In the genomic region with DNA sequence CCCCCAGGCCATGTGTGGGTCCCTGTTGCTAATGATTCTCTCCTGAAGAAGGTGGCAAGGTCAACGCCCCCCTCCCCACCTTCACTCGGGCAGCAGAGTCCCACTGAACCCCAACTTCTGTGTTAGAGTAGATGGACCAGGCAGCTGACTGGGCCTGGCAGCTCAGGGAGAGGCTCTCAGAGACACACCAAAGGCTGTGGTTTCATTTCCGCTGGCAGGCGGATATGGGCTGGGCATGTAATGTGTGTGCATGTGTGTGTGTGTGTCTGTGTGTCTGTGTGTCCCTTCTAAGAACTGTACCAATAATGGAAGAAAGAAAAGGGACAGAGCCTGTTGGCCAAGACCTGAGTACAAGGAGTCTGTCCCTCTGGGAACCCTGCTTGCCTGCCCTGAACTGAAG, we compare ENCODE assay signal across 13 mouse cellular contexts. TPM values are rescaled to one million over a fixed set of nuclear protein-coding genes. Genes with fewer than 3 reads are reported as not detected.
DNase-seq lines count a peak whose midpoint lies in the region; ATAC-seq and TF ChIP-seq lines count a peak whose summit lies in the region.
"Had no signal": no experiment of that assay in that cellular context is flagged by ENCODE, and none has a peak within 500 bp of the region (broad histone marks: within the 10 kb centered on the region; RNA-seq: fewer than 3 reads in every experiment).

No protein-coding gene starts in this region.

- no peaks in the 10 kb centered on the region for H3K9me3 ChIP-seq in hindbrain, embryonic 14.5 days (ENCODE audit: control insufficient read depth, low read length)
- no peaks in the 10 kb centered on the region for H3K9me3 ChIP-seq in hindbrain, embryonic 11.5 days (ENCODE audit: control insufficient read depth, low read length)
- H3K9me3 ChIP-seq in hindbrain, postnatal 0 days (ENCODE audit: low read length): no peaks in the 10 kb centered on the region
- H3K9me3 ChIP-seq in intestine, embryonic 16.5 days (ENCODE audit: control insufficient read depth, low read length): no peaks in the 10 kb centered on the region
- H3K9me3 ChIP-seq: limb, embryonic 12.5 days had no signal

- no peak overlapping the region for H3K4me3 ChIP-seq in hindbrain, embryonic 14.5 days (replicated peaks; ENCODE audit: low read length)
- no peak overlapping the region for H3K4me3 ChIP-seq in hindbrain, embryonic 11.5 days (ENCODE audit: low read depth, low read length)
- no peak overlapping the region for H3K4me3 ChIP-seq in hindbrain, postnatal 0 days (ENCODE audit: low read length)
- H3K4me3 ChIP-seq in intestine, embryonic 16.5 days (ENCODE audit: low read length): no peak overlapping the region
- no peak overlapping the region for H3K4me3 ChIP-seq in cerebellum, adult 2 months (replicated peaks; ENCODE audit: insufficient read depth, low read depth, low read length)
- H3K4me3 ChIP-seq: limb, embryonic 12.5 days; myocyte had no signal

- peaks cover 59% of the 10 kb centered on the region for H3K4me1 ChIP-seq in hindbrain, embryonic 14.5 days (replicated peaks; ENCODE audit: control insufficient read depth, insufficient read depth, low read length)
- peaks cover 7% of the 10 kb centered on the region for H3K4me1 ChIP-seq in hindbrain, embryonic 11.5 days (replicated peaks; ENCODE audit: control insufficient read depth, insufficient read depth, low read length)
- 0 out of 2 replicates have a peak, but pooled peaks cover 5% of the 10 kb centered on the region for H3K4me1 ChIP-seq in hindbrain, postnatal 0 days (ENCODE audit: insufficient read depth, low read length)
- peaks cover 11% of the 10 kb centered on the region for H3K4me1 ChIP-seq in intestine, embryonic 16.5 days (ENCODE audit: control insufficient read depth, insufficient read depth, low read length)
- no peaks in the 10 kb centered on the region for H3K4me1 ChIP-seq in cerebellum, adult 2 months (ENCODE audit: control insufficient read depth, insufficient read depth, low read length)

- no peak for ATAC-seq in hindbrain, embryonic 14.5 days (ENCODE audit: low FRiP score)
- ATAC-seq in hindbrain, embryonic 11.5 days (ENCODE audit: low FRiP score): no peak
- ATAC-seq in hindbrain, postnatal 0 days: no peak
- no peak for ATAC-seq in intestine, embryonic 16.5 days

- no peak for TF ChIP-seq CTCF in hindbrain, postnatal 0 days (IDR thresholded peaks at IDR 0.05; ENCODE audit: low read depth)
- no peak for TF ChIP-seq CTCF in cerebellum, adult 2 months (IDR thresholded peaks at IDR 0.05; ENCODE audit: borderline replicate concordance, insufficient read depth, low read depth, low read length)

- H3K4me2 ChIP-seq in hindbrain, embryonic 14.5 days (replicated peaks): peak overlapping the region; percentile 81
- H3K4me2 ChIP-seq in hindbrain, embryonic 11.5 days (replicated peaks; ENCODE audit: low read depth, low read length): no peak overlapping the region
- 0 out of 2 replicates have a peak overlapping the region, but pooled peaks have one; percentile 10 for H3K4me2 ChIP-seq in hindbrain, postnatal 0 days (ENCODE audit: low read depth, low read length)
- no peak overlapping the region for H3K4me2 ChIP-seq in intestine, embryonic 16.5 days (ENCODE audit: low read depth, low read length)
- H3K4me2 ChIP-seq: limb, embryonic 12.5 days had no signal

- 67% methylated on average over 4 of the region's 4 CpGs for WGBS in hindbrain, embryonic 14.5 days
- 78% methylated on average over 4 of the region's 4 CpGs for WGBS in hindbrain, embryonic 11.5 days
- 81% methylated on average over 4 of the region's 4 CpGs for WGBS in hindbrain, postnatal 0 days
- 76% methylated on average over 4 of the region's 4 CpGs for WGBS in intestine, embryonic 16.5 days
- 89% methylated on average over 4 of the region's 4 CpGs for WGBS in cerebellum, adult 2 months

- peak overlapping the region; percentile 6; the same call in 1 of the 2 replicates for H3K9ac ChIP-seq in hindbrain, embryonic 14.5 days
- H3K9ac ChIP-seq in hindbrain, embryonic 11.5 days (ENCODE audit: low read depth, low read length): no peak overlapping the region
- H3K9ac ChIP-seq in hindbrain, postnatal 0 days (replicated peaks; ENCODE audit: low read length): no peak overlapping the region
- no peak overlapping the region for H3K9ac ChIP-seq in intestine, embryonic 16.5 days (ENCODE audit: low read depth, low read length)
- H3K9ac ChIP-seq: limb, embryonic 12.5 days had no signal

- TF ChIP-seq POLR2A in cerebellum, adult 2 months (IDR thresholded peaks at IDR 0.05; ENCODE audit: borderline replicate concordance, insufficient read depth, low read length): no peak

- no peaks in the 10 kb centered on the region for H3K27me3 ChIP-seq in hindbrain, embryonic 14.5 days (ENCODE audit: control insufficient read depth, insufficient read depth, low read length)
- H3K27me3 ChIP-seq in hindbrain, embryonic 11.5 days (ENCODE audit: control insufficient read depth, insufficient read depth, low read length): no peaks in the 10 kb centered on the region; the same call in 1 of the 2 replicates
- no peaks in the 10 kb centered on the region for H3K27me3 ChIP-seq in hindbrain, postnatal 0 days (ENCODE audit: insufficient read depth, low read length)
- no peaks in the 10 kb centered on the region for H3K27me3 ChIP-seq in intestine, embryonic 16.5 days (replicated peaks; ENCODE audit: control insufficient read depth, insufficient read depth, low read length)
- H3K27me3 ChIP-seq in cerebellum, adult 2 months (ENCODE audit: control insufficient read depth, insufficient read depth, low read length): no peaks in the 10 kb centered on the region

- 0 out of 2 replicates have a peak, but pooled peaks cover 7% of the 10 kb centered on the region for H3K36me3 ChIP-seq in hindbrain, embryonic 14.5 days (replicated peaks; ENCODE audit: control insufficient read depth, insufficient read depth)
- H3K36me3 ChIP-seq in hindbrain, embryonic 11.5 days (ENCODE audit: control insufficient read depth, insufficient read depth, low read length): no peaks in the 10 kb centered on the region
- H3K36me3 ChIP-seq in hindbrain, postnatal 0 days (ENCODE audit: insufficient read depth, low read length): no peaks in the 10 kb centered on the region
- peaks cover 5% of the 10 kb centered on the region; the same call in 1 of the 2 replicates for H3K36me3 ChIP-seq in intestine, embryonic 16.5 days (ENCODE audit: control insufficient read depth, insufficient read depth, low read length)

- no peak for DNase-seq in hindbrain, embryonic 14.5 days (ENCODE audit: low spot score)
- no peak for DNase-seq in hindbrain, embryonic 11.5 days (ENCODE audit: low spot score)
- DNase-seq in CD8-positive naive resting alpha-beta T cell, adult 2 months (ENCODE audit: low read depth in 2 of 2, low spot score in 2 of 2): peak; percentile 84
- no peak for DNase-seq in hindbrain, postnatal 0 days (ENCODE audit: low spot score)
- DNase-seq in thymus, adult 18-20 months: peak; percentile 64 to 76
- no peak for DNase-seq in adrenal gland, postnatal 14 days
- no peak for DNase-seq in cerebellum, adult 2 months
- DNase-seq: B cell, adult 2 months; cerebellum, adult 9-11 months; heart, postnatal 36 days had no signal

- H3K27ac ChIP-seq in hindbrain, embryonic 14.5 days: no peak overlapping the region
- H3K27ac ChIP-seq in hindbrain, embryonic 11.5 days (ENCODE audit: low read depth, low read length): no peak overlapping the region
- no peak overlapping the region for H3K27ac ChIP-seq in hindbrain, postnatal 0 days
- H3K27ac ChIP-seq in intestine, embryonic 16.5 days (ENCODE audit: low read length): no peak overlapping the region
- H3K27ac ChIP-seq in cerebellum, adult 2 months (ENCODE audit: insufficient read depth, low read length): no peak overlapping the region
- H3K27ac ChIP-seq: limb, embryonic 12.5 days had no signal

RNA-seq across cellular contexts. Expression of a gene that starts 10.4 kb away (rescaled TPM):
- polyA plus RNA-seq in hindbrain, embryonic 14.5 days (2014; fragmentation: Nextera tagmentation; extraction: Ambion mirVana): 29.6 and 30.7 TPM in 2 replicates
- 6.8 and 8.4 TPM in 2 replicates for polyA plus RNA-seq in hindbrain, embryonic 11.5 days (2014; fragmentation: Nextera tagmentation; extraction: Ambion mirVana)
- 30.0 and 31.6 TPM in 2 replicates for total RNA-seq in hindbrain, postnatal 0 days (2014; rRNA removed)
- 9.8 and 12.0 TPM in 2 replicates for polyA plus RNA-seq in hindbrain, postnatal 0 days (2015; fragmentation: Nextera tagmentation; extraction: Ambion mirVana)
- 1.0 and 4.7 TPM in 2 replicates for total RNA-seq in adrenal gland, postnatal 14 days (2021)
- 3.4 and 5.5 TPM in 2 replicates for polyA plus RNA-seq in intestine, embryonic 16.5 days (2015; fragmentation: Nextera tagmentation; extraction: Ambion mirVana)
- polyA plus RNA-seq in cerebellum, adult 2 months (2012; rRNA removed): 1.9 and 2.5 TPM in 2 replicates
- polyA plus RNA-seq: myocyte had no signal

Comparison
In these comparisons a context has a peak if more than half of its experiments do, and no peak if none do; other contexts are left out.
1. H3K4me2 ChIP-seq: peak in hindbrain, embryonic 14.5 days (single experiment) and hindbrain, postnatal 0 days (single experiment); none in hindbrain, embryonic 11.5 days (single experiment) and intestine, embryonic 16.5 days (single experiment).
2. DNase-seq: peak in CD8-positive naive resting alpha-beta T cell, adult 2 months (2 of 2) and thymus, adult 18-20 months (2 of 2); none in hindbrain, embryonic 14.5 days (single experiment), hindbrain, embryonic 11.5 days (single experiment), hindbrain, postnatal 0 days (single experiment), adrenal gland, postnatal 14 days (single experiment) and cerebellum, adult 2 months (0 of 2).